Mouse (Mus musculus): ENCODE results near the gene Sdk2.

Sdk2 gene

DNA sequence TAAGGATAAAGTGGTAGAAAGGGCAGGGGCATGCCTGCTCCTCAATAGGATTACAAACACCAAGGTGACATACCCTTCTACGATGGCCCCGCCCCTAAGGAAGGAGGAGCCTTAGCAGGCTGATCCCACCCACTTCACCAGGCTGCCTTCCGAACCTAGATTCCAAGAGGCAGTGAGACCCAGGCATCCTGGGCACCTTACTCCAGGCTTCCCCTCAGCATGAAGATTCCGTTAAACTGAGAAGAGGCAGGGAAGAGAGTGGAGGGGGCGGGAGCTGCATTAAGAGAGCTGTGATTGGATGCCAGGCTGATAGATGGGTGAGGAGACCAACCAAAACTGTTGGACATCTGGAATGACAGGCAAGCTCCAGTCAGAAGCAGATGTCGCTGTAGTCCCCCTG lies 76.4 kb downstream of the Sdk2 start:
- peak; percentile 1 for DNase-seq (ENCODE audit: low read depth)

DNA sequence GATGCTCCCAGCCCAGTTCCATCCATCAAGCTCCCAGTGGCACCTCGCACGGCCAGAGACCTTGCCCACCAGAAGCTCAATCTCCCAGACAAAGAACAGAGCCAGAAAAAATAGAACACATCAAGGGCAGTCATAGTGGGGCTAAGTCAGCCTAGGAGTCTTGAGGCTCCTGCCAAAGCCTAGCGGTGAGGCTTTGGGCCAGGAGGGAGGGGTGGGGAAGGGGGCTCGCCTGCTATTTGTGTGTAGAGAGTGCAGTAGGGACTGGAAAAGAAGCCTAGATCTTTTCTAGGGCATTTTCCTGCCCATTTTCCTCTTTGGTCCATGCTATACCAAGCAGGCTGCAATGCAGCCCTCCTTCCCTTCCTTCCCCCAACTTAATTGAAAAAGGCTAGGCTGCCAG lies 76.8 kb downstream of the Sdk2 start:
- DNase-seq (ENCODE audit: low read depth): no peak

DNA sequence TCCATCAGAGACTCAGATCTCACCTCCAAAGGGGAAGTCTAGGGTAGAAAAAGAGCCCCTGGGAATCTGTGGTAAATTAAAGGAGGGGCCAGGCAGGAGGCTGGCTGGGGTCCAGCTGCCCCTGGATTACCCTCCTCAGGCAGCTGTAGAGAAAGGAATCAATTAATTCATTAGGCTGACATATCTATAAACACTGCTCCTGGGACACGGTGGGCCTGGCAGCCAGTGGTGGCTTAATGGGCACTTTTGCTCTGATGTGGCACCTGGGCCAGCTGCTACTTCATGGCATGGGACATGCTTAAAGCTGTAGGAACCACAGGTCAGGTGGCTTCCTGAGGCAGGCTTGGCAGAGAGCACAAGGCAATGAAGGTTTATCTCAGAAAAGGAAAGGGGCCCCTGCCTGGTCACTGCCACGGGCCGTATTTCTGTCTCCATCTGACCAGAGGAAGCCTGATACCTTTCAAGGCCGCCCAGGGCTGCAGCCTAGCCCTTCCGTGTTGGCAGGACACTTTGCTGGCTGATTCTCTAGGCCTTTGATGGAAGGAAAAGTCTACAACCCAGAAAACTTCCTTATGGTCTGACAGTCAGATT lies 80.9 kb downstream of the Sdk2 start:
- DNase-seq (ENCODE audit: low read depth): no peak

DNA sequence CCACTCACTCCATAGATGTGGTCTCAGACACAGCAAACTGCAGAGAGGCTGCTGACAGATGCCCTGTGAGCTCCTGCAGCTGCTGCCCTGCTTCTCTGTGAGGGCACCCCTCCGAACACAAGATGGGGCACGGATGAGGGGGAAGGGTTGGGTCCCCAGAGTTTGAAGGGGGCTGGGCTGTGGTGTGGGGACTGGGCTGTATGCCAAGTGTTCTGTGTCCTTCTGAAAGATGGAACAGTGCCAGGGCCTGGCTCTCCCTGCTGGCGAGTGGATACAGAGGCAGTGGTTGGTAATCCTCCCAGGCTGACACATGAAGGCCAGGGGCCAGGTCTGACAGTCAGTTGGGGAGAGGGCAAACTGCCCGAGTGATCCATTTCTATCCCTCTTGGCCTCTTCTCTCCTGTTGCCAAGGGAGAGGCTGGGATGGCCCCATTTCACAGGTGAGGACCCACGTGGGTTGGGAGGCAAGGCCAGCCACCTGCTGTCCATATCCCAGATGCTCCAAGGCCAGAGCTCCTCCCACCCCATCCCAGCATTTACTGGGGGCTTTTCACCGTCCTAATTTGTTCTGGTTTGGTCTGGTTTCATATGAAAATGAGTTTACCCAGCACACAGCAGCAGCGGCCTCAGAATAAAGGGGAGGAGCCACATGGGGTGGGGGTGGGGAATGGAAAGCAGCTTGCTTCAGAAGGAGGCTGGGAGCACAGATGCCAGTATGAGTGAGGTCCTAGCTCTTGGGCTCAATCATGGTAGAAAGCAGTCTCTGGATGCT lies 84.9 kb downstream of the Sdk2 start:
- DNase-seq (ENCODE audit: low read depth): no peak

DNA sequence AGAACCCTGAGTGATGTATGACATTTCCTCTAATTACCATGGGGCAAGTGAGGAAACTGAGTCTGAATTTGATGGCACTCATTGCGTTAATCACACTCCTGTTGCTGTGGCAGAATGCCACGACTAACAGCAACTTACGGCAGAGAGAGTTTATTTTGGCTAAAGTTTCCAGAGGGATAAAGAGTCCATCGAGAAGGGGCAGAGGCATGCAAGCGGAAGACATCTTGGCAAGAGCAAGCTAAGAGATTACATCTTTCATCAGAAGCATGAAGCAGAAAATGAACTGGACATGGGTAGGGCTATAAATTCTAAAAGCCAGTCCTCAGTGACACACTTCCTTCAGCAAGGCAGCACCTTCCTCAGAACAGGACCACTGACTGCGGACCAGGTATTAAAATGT lies 85.8 kb downstream of the Sdk2 start:
- no peak for DNase-seq (ENCODE audit: low read depth)

DNA sequence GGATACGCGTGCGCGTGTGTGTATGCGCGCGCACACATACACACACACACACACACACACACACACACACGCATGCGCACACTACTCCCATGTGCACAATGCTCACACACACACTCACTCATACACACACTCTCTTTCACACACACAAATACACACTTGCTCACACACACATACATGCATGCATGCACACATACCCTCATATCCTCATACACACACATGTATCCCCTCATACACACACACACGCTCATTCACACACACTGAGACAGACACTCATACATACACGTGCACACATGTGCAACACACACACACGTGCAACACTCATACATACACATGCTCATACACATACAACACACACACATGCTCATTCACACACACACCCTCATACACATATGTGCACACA lies 88.5 kb downstream of the Sdk2 start:
- DNase-seq (ENCODE audit: low read depth): no peak

DNA sequence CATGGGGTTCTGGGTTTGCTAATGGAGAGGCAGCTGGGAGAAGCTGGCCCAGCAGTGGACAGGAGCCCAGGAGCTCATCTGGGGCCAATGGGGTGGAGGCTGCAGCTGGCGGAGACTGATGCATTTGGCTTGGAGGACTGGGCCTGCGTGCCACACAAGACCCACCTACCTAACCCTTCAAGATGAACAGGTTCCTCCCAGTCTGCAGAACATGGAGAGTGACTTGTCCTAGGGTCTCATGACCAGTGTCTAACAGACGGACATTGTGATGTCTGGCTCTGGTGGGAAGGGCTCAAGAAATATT lies 91.2 kb downstream of the Sdk2 start:
- DNase-seq (ENCODE audit: low read depth): no peak

DNA sequence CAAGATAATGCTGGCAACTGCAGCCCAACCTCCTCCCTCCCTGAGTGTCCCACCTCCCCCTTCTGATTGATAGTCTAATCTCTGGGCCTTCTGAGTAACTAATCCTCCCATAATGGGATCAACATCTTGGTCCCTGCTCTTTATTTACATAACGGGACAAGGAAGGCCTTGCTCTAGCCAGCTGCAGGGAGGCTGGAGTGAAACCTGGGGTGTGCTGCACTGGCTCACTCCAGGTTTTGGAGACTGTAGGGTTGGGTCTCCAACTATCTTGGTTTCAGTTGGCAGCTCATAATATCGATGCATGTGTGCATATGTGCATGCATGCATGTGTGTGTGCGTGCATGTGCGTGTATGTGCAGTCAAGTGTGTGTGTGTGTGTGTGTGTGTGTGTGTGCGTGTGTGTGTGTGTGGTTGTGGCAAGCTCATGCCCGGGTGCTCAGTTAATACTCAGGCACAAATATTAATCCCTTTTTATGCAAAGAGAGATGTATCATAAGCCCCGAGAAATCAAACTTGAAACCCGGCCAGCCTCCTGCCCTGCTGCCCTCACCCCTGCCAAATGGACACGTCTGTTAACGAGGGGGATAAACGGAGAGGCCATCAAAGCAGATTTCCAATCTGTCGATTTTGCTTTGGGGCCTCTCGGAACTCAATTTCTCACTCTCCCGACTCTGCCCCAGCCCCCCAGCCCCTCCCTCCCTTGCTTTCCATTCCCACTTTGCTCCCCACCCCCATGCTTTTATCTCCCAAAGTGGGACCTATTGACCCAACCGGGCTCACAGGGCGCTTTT lies 91.8 kb downstream of the Sdk2 start:
- no peak for DNase-seq (ENCODE audit: low read depth)

DNA sequence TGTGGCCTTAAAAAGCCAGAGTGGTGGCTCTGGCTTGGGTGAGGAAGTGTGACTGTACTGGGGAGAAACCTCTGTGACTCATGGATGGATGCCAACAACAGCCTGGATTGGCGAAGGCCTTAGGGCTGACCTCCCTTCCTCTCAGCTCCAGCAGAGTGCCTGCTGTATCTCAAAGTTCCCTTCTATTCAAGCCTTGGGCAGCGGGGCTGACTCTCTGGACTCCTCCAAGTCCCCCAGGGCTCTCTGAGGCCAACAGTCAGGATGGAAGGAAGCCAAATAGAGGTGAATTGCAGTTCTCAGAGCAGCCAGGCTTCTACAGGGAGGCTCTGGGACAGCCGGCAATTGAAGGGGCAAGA lies 94.4 kb downstream of the Sdk2 start:
- no peak for DNase-seq (ENCODE audit: low read depth)

DNA sequence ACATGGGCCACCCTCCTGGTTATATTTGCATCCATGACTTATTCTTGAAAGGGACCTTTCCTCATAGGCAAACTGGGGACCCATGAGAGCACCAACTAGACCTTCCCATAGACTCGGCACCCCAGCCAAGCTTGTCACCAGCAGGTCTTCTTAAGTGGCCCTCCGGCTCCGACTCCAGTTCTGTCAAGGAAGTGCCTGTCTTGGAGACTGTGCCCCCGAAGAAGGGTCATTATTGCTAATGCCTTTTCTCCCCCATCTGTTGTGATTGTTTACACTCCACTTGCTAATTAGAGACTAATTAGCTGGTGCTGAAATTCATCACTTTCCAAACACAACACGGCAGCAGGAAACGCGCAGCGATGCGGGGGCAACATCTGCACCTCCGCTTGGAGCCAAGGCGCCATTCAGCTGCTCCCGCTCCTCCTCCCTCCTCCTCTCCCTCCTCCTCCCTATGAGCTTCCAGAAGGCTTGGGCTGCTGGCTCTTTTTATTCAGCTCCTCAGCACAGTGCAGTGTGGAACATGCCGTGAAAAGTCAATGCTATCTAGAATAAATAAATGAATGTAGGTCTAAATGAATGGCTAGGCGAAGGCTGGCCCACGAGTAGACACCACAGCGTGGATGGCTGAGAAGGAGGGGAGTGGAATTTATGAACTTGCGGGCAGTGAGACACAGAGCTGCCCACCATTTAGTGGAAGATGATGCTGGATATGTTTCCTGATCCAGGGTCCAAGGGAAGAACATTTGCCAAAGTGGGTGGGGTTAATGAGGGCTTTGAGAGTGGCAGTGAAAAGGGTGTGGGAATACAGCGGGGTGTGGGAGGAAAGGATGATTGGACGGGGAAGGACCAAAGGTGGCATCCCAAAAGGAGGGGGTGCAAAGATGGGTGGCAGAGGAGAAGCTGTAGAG lies 95.0 kb downstream of the Sdk2 start:
- no peak for DNase-seq (ENCODE audit: low read depth)

DNA sequence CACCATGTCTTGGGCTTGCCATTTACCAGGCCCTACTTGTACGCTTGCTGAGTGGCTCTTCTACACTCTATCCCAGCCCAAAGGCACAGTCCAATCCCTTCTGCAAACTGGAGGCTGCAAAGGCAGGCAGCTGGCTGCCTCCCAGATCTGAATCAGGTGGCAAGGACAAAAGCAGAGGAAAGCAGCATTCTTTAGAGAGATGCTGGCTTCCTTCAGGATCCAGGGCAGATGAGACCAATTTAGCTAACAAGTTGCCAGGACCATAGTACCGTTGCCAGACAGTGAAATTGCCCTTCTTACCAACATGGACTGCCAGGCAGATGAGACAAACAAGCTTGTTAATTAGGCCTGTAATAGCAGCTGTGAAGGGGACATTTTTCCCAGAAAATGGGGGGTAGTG lies 96.8 kb downstream of the Sdk2 start:
- no peak for DNase-seq (ENCODE audit: low read depth)

DNA sequence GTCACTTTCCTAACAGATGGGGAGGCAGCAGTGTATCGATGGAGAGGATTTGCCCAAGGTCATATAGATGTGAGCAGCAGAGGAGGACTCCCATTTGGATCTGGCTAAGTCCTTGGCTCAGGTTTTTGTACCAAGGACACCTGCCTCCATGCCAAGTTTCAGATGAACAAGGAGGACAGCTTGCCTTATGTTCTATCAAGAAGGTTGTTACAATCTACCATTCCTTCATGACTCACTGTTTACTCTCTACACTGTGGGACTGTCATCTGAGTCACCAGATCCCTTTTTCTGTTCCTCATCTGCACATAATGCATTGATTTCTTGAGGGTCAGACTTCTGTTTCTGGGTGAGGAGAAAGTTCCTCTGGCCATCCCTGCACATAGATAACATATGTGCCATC lies 101.6 kb downstream of the Sdk2 start:
- no peak for DNase-seq (ENCODE audit: low read depth)

DNA sequence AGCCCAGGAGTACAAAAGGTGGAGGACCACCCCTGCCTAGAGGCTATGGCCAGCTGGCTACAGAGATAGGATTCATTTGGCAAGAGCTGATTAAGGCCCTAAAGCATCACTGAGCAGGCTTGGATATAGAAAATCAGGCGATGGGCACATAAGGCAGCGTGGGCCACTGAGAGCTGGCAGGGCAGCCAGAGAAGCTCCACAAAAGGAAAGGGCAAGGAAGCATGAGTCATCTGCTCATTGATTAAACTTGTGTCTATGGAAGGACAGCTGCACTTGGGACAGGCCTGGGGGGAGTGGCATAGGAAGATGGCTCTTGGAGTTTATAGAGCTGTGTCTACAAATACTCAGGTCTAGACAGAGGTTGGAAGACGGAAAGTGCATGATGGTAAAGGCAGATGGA lies 104.1 kb downstream of the Sdk2 start:
- DNase-seq (ENCODE audit: low read depth): no peak

DNA sequence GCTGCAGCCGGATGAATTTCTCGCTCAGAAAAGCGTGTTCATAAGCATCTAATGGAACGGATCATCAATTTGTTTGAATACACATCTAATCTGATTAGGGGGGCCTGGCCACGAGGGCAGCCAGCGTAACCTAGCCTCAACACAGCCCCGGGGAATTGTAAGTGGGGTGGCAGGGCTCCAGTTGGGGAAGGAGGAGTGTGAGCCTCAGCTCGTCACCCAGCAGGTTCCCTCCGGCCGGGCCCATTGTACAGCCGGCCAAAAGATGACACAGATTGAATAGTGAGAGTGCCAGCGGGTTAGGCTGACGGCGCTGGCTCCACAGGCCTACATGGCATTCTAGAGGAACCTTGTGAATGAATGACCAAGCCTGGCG lies 115.2 kb downstream of the Sdk2 start:
- DNase-seq (ENCODE audit: low read depth): no peak

DNA sequence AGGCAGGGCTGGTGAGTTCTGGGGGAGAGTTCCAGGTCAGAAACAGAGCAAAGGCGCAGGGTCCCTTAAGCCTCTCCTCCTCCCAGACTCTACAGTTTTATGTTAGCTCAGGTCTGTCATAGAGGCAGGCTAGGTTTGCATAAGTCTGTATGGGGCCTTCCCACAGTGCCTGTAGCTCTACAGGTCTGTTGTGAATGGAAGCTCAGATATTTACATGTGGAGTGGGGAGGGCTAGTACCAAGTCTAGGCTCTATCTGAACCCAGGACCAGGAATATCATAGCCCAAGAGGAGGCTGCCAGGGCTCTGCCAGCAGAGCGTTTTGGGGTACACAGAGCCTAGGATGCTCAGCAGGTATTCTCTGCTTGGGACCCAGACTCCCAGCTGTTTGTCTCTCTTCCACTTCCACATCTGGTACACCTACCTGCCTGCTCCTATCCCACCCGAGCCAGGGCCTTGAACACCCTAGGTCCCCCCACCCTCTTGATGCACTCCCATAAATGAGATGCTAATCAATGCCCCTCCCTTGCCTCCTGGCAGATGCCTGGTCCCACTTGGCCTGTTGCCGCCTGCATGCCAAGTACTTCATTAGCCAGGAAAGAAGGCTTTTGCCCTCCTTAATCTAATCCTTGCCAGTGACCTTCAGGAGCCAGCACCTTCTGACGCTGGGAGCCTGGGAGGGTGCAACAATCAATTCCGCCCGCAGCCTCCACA lies 115.8 kb downstream of the Sdk2 start:
- DNase-seq (ENCODE audit: low read depth): no peak

DNA sequence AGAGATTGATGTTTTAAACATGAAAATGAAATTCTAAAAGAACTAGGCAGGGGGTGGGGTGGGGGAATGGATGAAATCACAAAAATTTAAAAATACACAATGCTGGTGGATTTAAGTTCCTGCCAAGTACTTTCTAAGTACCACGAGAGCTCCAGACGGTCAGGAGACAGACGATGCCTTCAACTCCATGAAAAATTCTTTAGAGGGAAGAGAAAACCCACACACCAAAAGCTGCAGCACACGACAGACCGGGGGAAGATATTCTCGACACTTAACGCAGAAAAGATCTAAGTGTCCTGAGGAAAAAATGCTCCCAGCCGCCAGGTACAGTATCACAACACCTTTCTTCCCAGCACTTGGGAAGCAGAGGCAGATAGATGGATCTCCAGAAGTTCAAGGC lies 118.2 kb downstream of the Sdk2 start:
- DNase-seq (ENCODE audit: low read depth): no peak

DNA sequence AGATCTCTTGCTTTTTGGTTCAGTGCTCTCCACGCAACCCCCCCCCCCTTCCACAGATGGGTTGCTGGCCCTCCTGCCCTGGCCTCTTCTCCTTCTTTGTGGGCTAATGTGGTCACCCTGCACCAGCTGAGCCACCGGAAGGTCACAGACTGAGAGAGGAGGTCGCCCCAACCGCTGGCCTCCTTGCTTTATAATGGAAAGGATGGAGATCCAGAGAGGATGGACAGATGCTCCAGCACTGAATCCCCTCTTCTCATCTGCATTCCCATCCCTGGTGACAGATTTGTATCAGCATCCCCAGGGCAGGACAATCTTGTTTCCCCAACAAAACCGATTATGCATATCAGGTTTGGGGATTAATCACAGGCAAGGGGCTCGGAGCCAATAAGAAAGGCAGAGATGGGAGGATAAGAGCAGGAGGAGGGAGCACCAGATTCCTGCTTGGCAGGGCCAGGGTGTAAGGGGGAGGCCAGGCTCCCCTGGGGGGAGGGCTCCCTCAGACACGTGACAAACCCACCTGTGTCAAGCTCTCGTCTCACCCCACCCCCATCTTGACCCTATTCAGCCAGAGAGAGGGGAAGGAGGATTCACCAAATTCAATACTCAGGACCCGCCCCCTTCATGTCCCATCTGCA lies 124.6 kb downstream of the Sdk2 start:
- no peak for DNase-seq (ENCODE audit: low read depth)

DNA sequence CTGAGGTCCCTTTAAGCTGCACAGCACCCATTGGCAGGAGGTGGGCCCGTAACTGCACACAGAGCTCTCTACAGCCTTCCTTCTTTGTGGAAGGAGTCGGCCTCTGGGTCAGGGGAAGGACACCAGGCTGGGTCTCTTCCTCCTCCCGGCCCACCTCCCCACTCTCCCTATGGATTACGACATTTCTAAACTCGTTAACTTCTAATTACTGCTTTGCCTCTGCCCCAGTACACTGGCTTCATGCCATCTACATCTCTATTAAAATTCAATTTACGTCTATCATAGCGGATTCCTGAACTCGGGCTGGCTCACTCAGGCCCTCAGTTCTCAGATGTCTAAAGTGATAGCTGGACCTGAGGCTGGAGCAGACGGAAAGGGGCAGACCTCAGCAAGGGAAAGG lies 133.2 kb downstream of the Sdk2 start:
- no peak for DNase-seq (ENCODE audit: low read depth)

DNA sequence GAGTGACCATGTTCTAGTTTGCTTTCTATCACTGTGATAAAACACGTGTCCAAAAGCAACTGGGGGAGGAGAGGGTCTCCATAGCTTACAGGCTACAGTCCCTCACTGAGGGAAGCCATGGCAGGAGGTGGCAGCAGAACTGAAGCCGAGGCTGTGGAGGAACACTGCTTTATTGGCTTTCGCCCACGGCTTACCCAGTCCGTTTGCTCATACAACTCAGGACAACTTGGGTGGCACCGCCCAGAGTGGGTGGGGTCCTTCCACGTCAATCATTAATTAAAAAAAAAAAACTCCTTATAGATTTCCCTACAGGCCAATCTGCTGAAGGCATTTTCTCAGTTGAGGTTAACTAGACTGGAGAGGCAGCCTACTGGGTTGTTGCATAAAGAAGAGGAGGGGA lies 133.9 kb downstream of the Sdk2 start:
- DNase-seq (ENCODE audit: low read depth): no peak

DNA sequence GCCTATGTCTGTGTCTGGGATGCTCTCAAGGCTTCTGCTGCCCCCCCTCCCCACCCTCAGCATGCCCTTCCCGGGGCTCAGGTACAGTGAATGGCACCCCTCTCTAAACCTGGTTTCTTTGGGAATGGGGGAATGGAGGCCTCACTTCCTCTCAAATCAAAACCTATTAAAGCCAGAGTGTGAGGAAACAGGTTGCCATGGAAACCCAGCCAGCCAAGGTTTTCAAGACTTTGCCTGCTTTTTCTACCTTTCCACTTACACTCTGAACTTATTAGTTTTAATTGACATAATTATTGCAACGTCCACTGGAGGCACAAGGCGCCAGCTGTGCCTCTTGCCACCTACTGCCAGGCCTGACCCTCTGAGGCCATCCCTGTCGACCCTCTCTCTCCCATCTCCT lies 135.1 kb downstream of the Sdk2 start:
- DNase-seq (ENCODE audit: low read depth): no peak

DNA sequence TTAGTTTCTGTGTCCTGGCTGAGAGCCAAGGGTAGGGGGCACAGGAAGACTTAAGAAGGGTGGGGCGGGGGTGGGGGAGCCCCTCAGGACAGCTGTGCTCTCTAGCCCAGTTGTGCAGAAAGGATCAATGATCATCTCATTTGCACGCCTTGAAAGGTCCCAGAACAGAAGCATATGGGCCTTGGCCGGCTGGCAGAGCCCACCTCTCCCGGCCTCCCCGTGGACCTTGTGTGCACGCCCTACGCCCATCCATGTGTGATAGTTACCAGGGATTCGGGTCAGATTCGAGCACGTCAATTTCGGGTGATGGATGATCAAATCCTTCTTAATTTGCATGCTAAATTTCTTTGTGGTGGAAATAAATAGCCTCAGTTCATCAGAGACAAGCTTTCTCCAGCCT lies 136.7 kb downstream of the Sdk2 start:
- DNase-seq (ENCODE audit: low read depth): no peak

DNA sequence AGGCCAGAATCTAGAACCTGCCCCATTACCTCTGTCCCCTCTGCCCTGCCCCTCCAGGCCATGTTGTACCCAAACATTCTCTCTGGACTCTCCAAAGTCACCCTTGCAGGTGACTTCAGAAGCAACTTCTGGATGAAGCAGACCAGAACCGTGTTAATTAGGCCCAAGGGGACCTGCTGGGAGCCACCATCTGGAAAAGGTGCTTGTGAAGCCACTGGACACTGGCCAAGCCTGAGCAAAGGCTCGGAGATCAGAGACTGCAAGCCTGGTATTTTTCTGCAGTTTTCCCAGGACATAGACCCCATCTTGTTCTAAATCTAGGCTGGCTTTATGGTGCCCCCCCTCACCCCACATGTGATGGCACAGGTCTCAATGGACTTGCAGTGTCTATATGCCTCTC lies 138.0 kb downstream of the Sdk2 start:
- no peak for DNase-seq (ENCODE audit: low read depth)

Data from c-Kit-positive CD71-positive TER-119-negative erythroid progenitor cells, embryonic 14.5 days (primary cell).